Mouse (Mus musculus) cerebellum, adult 9-10 months (tissue): ENCODE measurements around the gene Kcnh8.

Experiments used
- DNase-seq: peaks from one replicate; pipeline ENCODE4 v3.0.0; 2022

Gene Kcnh8

GRCm38 (mm10) chr17:52602093-52602780 is at the start of gene Kcnh8:
Gene Kcnh8 (plus strand): TSS chr17:52602709.
- no peak for DNase-seq

- DNase-seq, result peak; percentile 49
Measured at GRCm38 (mm10) chr17:52559961-52560720, 42.4 kb upstream of the Kcnh8 start.

GRCm38 (mm10) chr17:52565467-52566155 is 36.9 kb upstream of the Kcnh8 start:
- DNase-seq, result no peak

GRCm38 (mm10) chr17:52569584-52570270 is 32.8 kb upstream of the Kcnh8 start:
- DNase-seq, result no peak

GRCm38 (mm10) chr17:52572229-52572628 is 30.3 kb upstream of the Kcnh8 start:
- no peak for DNase-seq

GRCm38 (mm10) chr17:52591503-52592194 is 10.9 kb upstream of the Kcnh8 start:
- no peak for DNase-seq

GRCm38 (mm10) chr17:52599141-52599540 is 3.4 kb upstream of the Kcnh8 start:
- DNase-seq, result no peak

- no peak for DNase-seq
Measured at GRCm38 (mm10) chr17:52600882-52601371, 1.6 kb upstream of the Kcnh8 start.

GRCm38 (mm10) chr17:52602781-52603170 is 267 bp downstream of the Kcnh8 start:
- no peak for DNase-seq

- no peak for DNase-seq
Measured at GRCm38 (mm10) chr17:52603411-52603810, 902 bp downstream of the Kcnh8 start.

GRCm38 (mm10) chr17:52611382-52611781 is 8.9 kb downstream of the Kcnh8 start:
- DNase-seq, result no peak

GRCm38 (mm10) chr17:52649186-52649585 is 46.7 kb downstream of the Kcnh8 start:
- no peak for DNase-seq

- no peak for DNase-seq
Measured at GRCm38 (mm10) chr17:52691988-52692387, 89.5 kb downstream of the Kcnh8 start.

GRCm38 (mm10) chr17:52701944-52702343 is 99.4 kb downstream of the Kcnh8 start:
- no peak for DNase-seq

GRCm38 (mm10) chr17:52712319-52712718 is 109.8 kb downstream of the Kcnh8 start:
- DNase-seq, result no peak

GRCm38 (mm10) chr17:52722214-52722613 is 119.7 kb downstream of the Kcnh8 start:
- no peak for DNase-seq

- no peak for DNase-seq
Measured at GRCm38 (mm10) chr17:52728806-52729205, 126.3 kb downstream of the Kcnh8 start.

GRCm38 (mm10) chr17:52738436-52738835 is 135.9 kb downstream of the Kcnh8 start:
- no peak for DNase-seq

- DNase-seq, result no peak
Measured at GRCm38 (mm10) chr17:52788151-52788550, 185.6 kb downstream of the Kcnh8 start.

GRCm38 (mm10) chr17:52804463-52804862 is 202.0 kb downstream of the Kcnh8 start:
- no peak for DNase-seq

- DNase-seq, result peak; percentile 2
Measured at GRCm38 (mm10) chr17:52810773-52811172, 208.3 kb downstream of the Kcnh8 start.

GRCm38 (mm10) chr17:52819007-52819406 is 216.5 kb downstream of the Kcnh8 start:
- DNase-seq, result no peak
